Mouse (Mus musculus): Measurements from ENCODE around the gene Etv3. TPM values are rescaled to one million over a fixed set of nuclear protein-coding genes. Genes with fewer than 3 reads are reported as not detected.

Etv3 gene
- total and polyA plus RNA-seq, 3 experiments = 12.6 to 24.1 (median 16.8) TPM

GRCm38 (mm10) chr3:87527139-87527538 lies 1.9 kb downstream of the Etv3 start (continued):
- peak in 1 of 2 experiments; percentile 44; a peak in 2 of 4 replicates for TF ChIP-seq CTCF (conservative IDR thresholded peaks at IDR 0.05 in 1 of 2, IDR thresholded peaks at IDR 0.05 in 1 of 2; ENCODE audit: low read depth in 2 of 2, low read length in 2 of 2)
- no peak for TF ChIP-seq ZMIZ1 (IDR thresholded peaks at IDR 0.05; ENCODE audit: low read depth, low read length)
- TF ChIP-seq RAD21 (IDR thresholded peaks at IDR 0.05; ENCODE audit: low read depth, low read length) = no peak; the same call in none of the 2 replicates
- no peak for TF ChIP-seq CHD2 (IDR thresholded peaks at IDR 0.05; ENCODE audit: low read length)
- TF ChIP-seq NRF1 (IDR thresholded peaks at IDR 0.05; ENCODE audit: low read depth, low read length) = no peak

- Histone ChIP-seq H3K79me2 (replicated peaks; ENCODE audit: control insufficient read depth, extremely low read depth, insufficient read depth, poor library complexity, severe bottlenecking) (peaks cover 28% of the 10 kb centered on the region), H3K4me2 (ENCODE audit: insufficient read depth, low read depth, poor library complexity, severe bottlenecking) (no peak overlapping the region), H3K36me3 (replicated peaks in 1 of 2; ENCODE audit: control insufficient read depth in 1 of 2, insufficient read depth in 1 of 2, low read length in 1 of 2) (peaks cover 42 to 56% of the 10 kb centered on the region in 2 experiments), H3K9me3 (replicated peaks; ENCODE audit: low read length) (no peaks in the 10 kb centered on the region), H3K27ac (ENCODE audit: insufficient read depth, low read depth) (no peak overlapping the region), H3K4me1 (ENCODE audit: control insufficient read depth in 1 of 2, insufficient read depth in 2 of 2) (peaks cover 9 to 43% of the 10 kb centered on the region in 2 experiments), H3K4me3 (replicated peaks in 1 of 3; ENCODE audit: low read depth in 2 of 3, low read length in 2 of 3, poor library complexity in 1 of 3) (no peak overlapping the region), H3K9ac (ENCODE audit: insufficient read depth, low read depth) (no peak overlapping the region), H3K27me3 (replicated peaks) (no peaks in the 10 kb centered on the region)
- dilution Hi-C loops (cut with MboI; ENCODE audit: extremely low pct_ligation_motif_present, extremely low pct_unique_long_range_greater_than_20kb, low sequenced_read_pairs) (no loop called here), in situ Hi-C loops (cut with MboI; ENCODE audit: low pct_ligation_motif_present, low pct_unique_long_range_greater_than_20kb, low sequenced_read_pairs) (no loop called here)
- DNase-seq (ENCODE audit: extremely low read depth) = no peak
- TF ChIP-seq PAX5 (IDR thresholded peaks at IDR 0.05; ENCODE audit: low read length) (no peak), BHLHE40 (IDR thresholded peaks at IDR 0.05; ENCODE audit: low read depth, low read length) (no peak), CHD2 (IDR thresholded peaks at IDR 0.05; ENCODE audit: low read length) (no peak), POLR2A (IDR thresholded peaks at IDR 0.05; ENCODE audit: low read depth, low read length) (no peak), GABPA (IDR thresholded peaks at IDR 0.05; ENCODE audit: insufficient replicate concordance, low read depth, low read length) (no peak), CTCF (conservative IDR thresholded peaks at IDR 0.05 in 1 of 2, IDR thresholded peaks at IDR 0.05 in 1 of 2; ENCODE audit: low read depth in 2 of 2, low read length in 2 of 2) (no peak), MYC (IDR thresholded peaks at IDR 0.05; ENCODE audit: low read depth, low read length) (no peak), RAD21 (IDR thresholded peaks at IDR 0.05; ENCODE audit: low read depth, low read length) (no peak), MXI1 (IDR thresholded peaks at IDR 0.05; ENCODE audit: low read depth, low read length) (no peak), CHD1 (IDR thresholded peaks at IDR 0.05; ENCODE audit: low read depth, low read length) (no peak), ZKSCAN1 (IDR thresholded peaks at IDR 0.05; ENCODE audit: borderline replicate concordance, low read depth, low read length) (no peak), ZNF384 (IDR thresholded peaks at IDR 0.05; ENCODE audit: low read depth, low read length) (no peak), MEF2A (IDR thresholded peaks at IDR 0.05; ENCODE audit: borderline replicate concordance, low read depth, low read length) (no peak), EP300 (IDR thresholded peaks at IDR 0.05; ENCODE audit: low read length) (no peak), USF2 (conservative IDR thresholded peaks at IDR 0.05; ENCODE audit: low read depth, low read length) (no peak), UBTF (IDR thresholded peaks at IDR 0.05; ENCODE audit: low read depth, low read length) (no peak), IRF4 (IDR thresholded peaks at IDR 0.05; ENCODE audit: low read depth, low read length) (no peak), HCFC1 (IDR thresholded peaks at IDR 0.05; ENCODE audit: low read depth, low read length) (no peak), MAX (IDR thresholded peaks at IDR 0.05; ENCODE audit: low read length) (no peak), ZC3H11A (IDR thresholded peaks at IDR 0.05; ENCODE audit: low read depth, low read length) (no peak)
Measured at GRCm38 (mm10) chr3:87528021-87528420, 2.8 kb downstream of the Etv3 start.
